Mouse (Mus musculus): ENCODE measurements around the gene Gm20388. TPM values are rescaled to one million over a fixed set of nuclear protein-coding genes. Genes with fewer than 3 reads are reported as not detected.
A peak's percentile ranks its signal among the peaks of the same experiment; 100 is the strongest.

Gm20388 gene
- polyA plus RNA-seq, 1 experiment from 2014 or later, result 8.3 TPM

DNA sequence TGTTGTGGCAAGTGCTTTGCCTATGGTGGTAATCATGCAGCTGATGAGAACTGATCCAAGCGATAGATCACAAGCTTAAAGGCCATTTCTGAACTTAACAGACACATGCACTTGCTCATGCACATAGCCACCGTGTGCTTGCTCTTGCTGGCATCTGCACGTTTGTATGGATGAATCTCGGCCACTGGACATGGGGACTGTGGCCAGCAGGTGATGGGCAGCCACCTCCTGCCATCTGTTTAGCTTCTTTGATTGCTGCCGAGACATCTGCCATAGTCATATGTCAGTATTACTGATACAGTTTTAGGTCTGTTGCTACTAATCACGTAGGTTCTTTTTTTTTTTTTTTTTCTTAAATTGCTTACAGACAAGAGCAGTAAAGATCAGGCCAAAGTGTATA lies 2484.7 kb downstream of the Gm20388 start:
- no peak for ATAC-seq (replicated peaks; ENCODE audit: low FRiP score, low TSS enrichment, low read depth)
- 89% methylated on average over 6 of the region's 6 CpGs for WGBS

DNA sequence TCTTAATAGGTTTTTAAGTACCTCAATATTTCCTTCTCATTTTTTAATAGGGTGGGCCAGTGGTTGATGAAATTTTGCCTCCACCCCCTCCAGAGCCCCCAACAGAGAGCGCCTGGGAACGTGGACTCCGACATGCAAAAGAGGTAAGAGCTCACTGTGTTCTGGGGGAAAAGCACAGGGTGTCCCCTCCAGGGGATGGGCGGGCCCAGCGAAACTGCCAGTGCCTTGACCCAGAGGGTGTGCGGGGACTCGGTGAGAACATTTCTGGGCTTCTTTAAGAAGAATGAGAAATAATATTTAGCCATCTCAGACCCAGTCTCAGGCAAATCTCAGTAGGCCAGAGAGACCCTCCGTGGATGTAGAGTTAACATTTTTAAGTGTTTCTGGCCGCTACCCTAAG lies 2487.5 kb downstream of the Gm20388 start:
- DNase-seq (ENCODE audit: low spot score) (no peak), ATAC-seq (replicated peaks; ENCODE audit: low FRiP score, low TSS enrichment, low read depth) (no peak)
- Histone ChIP-seq H3K9me3 (ENCODE audit: control insufficient read depth, low read length) (no peaks in the 10 kb centered on the region), H3K9ac (ENCODE audit: low read length) (no peak overlapping the region), H3K4me1 (replicated peaks; ENCODE audit: control insufficient read depth, insufficient read depth, low read length) (no peaks in the 10 kb centered on the region), H3K4me3 (ENCODE audit: low read depth, low read length) (no peak overlapping the region), H3K4me2 (ENCODE audit: low read length) (no peak overlapping the region), H3K27me3 (replicated peaks; ENCODE audit: control insufficient read depth, insufficient read depth, low read length) (no peaks in the 10 kb centered on the region), H3K36me3 (ENCODE audit: control insufficient read depth, insufficient read depth, low read length) (peaks cover 92% of the 10 kb centered on the region), H3K27ac (ENCODE audit: low read depth) (no peak overlapping the region)
- WGBS, result 94% methylated on average over 9 of the region's 9 CpGs

More for the DNA sequence above, 2484.7 kb downstream of the Gm20388 start:
- Histone ChIP-seq H3K27ac (ENCODE audit: low read depth) (no peak overlapping the region), H3K4me1 (replicated peaks; ENCODE audit: control insufficient read depth, insufficient read depth, low read length) (no peaks in the 10 kb centered on the region), H3K4me3 (ENCODE audit: low read depth, low read length) (no peak overlapping the region), H3K9ac (ENCODE audit: low read length) (no peak overlapping the region), H3K36me3 (ENCODE audit: control insufficient read depth, insufficient read depth, low read length) (peaks cover 88% of the 10 kb centered on the region), H3K9me3 (ENCODE audit: control insufficient read depth, low read length) (no peaks in the 10 kb centered on the region), H3K27me3 (replicated peaks; ENCODE audit: control insufficient read depth, insufficient read depth, low read length) (no peaks in the 10 kb centered on the region), H3K4me2 (ENCODE audit: low read length) (no peak overlapping the region)
- no peak for DNase-seq (ENCODE audit: low spot score)

DNA sequence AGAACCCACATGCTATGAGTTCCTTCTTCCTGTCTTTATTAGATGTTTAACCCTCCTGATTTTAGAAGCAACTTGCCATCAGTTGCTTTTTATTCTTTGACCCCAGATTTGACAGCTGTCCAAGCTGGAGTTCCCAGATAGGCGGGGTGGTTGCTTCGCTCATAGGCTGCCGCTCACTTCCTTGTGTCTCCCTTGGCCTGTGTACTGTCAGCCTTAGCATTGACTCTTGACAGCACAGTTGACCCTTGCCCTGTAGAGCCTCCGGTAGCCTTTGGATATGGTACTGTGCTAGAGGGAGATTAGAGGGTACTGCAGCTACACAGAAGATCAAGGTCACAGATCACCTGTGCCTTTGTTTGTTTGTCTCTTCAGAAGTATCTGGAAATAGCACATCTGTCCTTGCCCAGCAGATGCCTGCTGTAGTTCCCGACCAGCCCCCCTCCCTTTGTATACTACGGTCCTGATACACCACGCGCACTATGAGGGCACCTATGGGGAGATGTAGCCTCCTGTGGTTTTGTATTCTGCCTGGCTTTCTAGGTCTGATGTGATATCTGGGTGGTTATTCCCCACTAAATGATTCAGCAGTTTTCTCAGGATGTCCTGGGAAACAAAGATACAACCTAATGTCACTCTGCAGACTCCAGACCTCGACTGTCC lies 2494.6 kb downstream of the Gm20388 start:
- Histone ChIP-seq H3K4me2 (ENCODE audit: low read length) (no peak overlapping the region), H3K27ac (ENCODE audit: low read depth) (no peak overlapping the region), H3K4me1 (replicated peaks; ENCODE audit: control insufficient read depth, insufficient read depth, low read length) (no peaks in the 10 kb centered on the region), H3K27me3 (replicated peaks; ENCODE audit: control insufficient read depth, insufficient read depth, low read length) (no peaks in the 10 kb centered on the region), H3K36me3 (ENCODE audit: control insufficient read depth, insufficient read depth, low read length) (peaks cover 98% of the 10 kb centered on the region), H3K9ac (ENCODE audit: low read length) (no peak overlapping the region), H3K4me3 (ENCODE audit: low read depth, low read length) (no peak overlapping the region), H3K9me3 (ENCODE audit: control insufficient read depth, low read length) (no peaks in the 10 kb centered on the region)
- ATAC-seq (replicated peaks; ENCODE audit: low FRiP score, low TSS enrichment, low read depth), result no peak
- 83% methylated on average over 9 of the region's 9 CpGs for WGBS
- DNase-seq (ENCODE audit: low spot score), result no peak

DNA sequence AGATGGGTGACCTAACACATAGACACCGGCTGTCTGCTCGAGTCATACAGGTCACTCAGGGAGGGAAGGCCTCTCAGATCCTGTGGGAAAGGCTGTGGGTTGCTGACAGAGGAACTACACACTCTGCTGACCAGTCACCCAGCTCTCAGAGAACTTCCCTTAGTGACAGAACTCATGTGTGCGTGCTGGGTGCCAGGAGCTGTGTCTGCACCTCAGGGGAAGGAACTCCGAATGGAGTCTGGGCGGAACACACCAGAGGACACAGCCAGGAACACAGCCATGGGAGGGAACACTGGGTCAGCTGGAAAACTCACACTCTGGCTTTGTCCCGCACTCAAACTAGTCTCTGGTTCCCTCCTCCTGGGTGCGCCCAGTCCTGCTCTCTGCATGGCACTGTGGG lies 2497.0 kb downstream of the Gm20388 start:
- H3K27me3 ChIP-seq (replicated peaks; ENCODE audit: control insufficient read depth, insufficient read depth, low read length), result no peaks in the 10 kb centered on the region
- H3K36me3 ChIP-seq (ENCODE audit: control insufficient read depth, insufficient read depth, low read length), result peaks cover 98% of the 10 kb centered on the region
- 93% methylated on average over 7 of the region's 7 CpGs for WGBS
- no peak overlapping the region for H3K27ac ChIP-seq (ENCODE audit: low read depth)
- DNase-seq (ENCODE audit: low spot score) (no peak), ATAC-seq (replicated peaks; ENCODE audit: low FRiP score, low TSS enrichment, low read depth) (no peak)
- H3K4me3 ChIP-seq (ENCODE audit: low read depth, low read length), result no peak overlapping the region
- no peak overlapping the region for H3K9ac ChIP-seq (ENCODE audit: low read length)
- no peaks in the 10 kb centered on the region for H3K9me3 ChIP-seq (ENCODE audit: control insufficient read depth, low read length)
- no peaks in the 10 kb centered on the region for H3K4me1 ChIP-seq (replicated peaks; ENCODE audit: control insufficient read depth, insufficient read depth, low read length)
- H3K4me2 ChIP-seq (ENCODE audit: low read length), result no peak overlapping the region

DNA sequence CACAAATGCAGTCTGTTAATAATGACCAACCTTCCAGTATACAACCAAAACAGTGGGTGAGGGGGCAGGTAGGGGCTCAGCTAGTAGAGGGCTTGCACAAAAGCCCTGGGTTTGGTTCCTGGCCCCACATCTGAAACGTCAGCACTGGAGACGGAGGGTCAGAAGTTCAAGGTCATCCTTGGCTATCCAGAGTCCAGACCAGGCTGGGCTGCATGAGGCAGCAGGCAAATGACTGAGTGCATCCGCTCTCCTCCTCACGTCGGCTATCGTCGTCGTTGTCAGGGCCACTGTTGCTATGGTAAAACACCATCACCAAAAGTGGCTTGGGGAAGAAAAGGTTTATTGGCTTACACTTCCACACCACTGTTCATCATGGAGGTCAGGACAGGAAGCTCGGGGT lies 2503.7 kb downstream of the Gm20388 start:
- Histone ChIP-seq H3K9ac (ENCODE audit: low read length) (no peak overlapping the region), H3K36me3 (ENCODE audit: control insufficient read depth, insufficient read depth, low read length) (peaks cover 91% of the 10 kb centered on the region), H3K9me3 (ENCODE audit: control insufficient read depth, low read length) (no peaks in the 10 kb centered on the region), H3K4me2 (ENCODE audit: low read length) (no peak overlapping the region), H3K4me1 (replicated peaks; ENCODE audit: control insufficient read depth, insufficient read depth, low read length) (no peaks in the 10 kb centered on the region), H3K27me3 (replicated peaks; ENCODE audit: control insufficient read depth, insufficient read depth, low read length) (no peaks in the 10 kb centered on the region), H3K27ac (ENCODE audit: low read depth) (no peak overlapping the region), H3K4me3 (ENCODE audit: low read depth, low read length) (no peak overlapping the region)
- WGBS, result 79% methylated on average over 9 of the region's 9 CpGs
- ATAC-seq (replicated peaks; ENCODE audit: low FRiP score, low TSS enrichment, low read depth), result no peak
- no peak for DNase-seq (ENCODE audit: low spot score)

DNA sequence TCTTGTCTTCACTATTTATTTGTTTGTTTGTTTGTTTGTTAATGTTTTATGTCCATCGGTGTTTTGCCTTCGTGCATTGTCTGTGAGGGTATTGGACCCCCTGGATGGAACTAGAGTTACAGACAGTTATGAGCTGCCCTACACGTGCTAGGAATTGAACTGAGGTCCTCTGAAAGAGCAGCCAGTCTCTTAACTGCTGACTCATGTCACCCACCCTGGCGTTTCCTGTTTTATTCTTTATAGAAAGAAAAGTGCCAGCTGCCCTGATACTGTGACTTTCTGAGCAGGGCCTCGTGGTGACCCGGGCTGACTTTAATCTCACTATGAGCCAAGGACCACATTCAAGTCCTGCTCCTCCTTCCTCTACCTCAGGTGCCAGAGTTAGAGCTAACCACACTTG lies 2504.9 kb downstream of the Gm20388 start:
- WGBS, result 93% methylated on average over 6 of the region's 6 CpGs
- no peak overlapping the region for H3K27ac ChIP-seq (ENCODE audit: low read depth)

DNA sequence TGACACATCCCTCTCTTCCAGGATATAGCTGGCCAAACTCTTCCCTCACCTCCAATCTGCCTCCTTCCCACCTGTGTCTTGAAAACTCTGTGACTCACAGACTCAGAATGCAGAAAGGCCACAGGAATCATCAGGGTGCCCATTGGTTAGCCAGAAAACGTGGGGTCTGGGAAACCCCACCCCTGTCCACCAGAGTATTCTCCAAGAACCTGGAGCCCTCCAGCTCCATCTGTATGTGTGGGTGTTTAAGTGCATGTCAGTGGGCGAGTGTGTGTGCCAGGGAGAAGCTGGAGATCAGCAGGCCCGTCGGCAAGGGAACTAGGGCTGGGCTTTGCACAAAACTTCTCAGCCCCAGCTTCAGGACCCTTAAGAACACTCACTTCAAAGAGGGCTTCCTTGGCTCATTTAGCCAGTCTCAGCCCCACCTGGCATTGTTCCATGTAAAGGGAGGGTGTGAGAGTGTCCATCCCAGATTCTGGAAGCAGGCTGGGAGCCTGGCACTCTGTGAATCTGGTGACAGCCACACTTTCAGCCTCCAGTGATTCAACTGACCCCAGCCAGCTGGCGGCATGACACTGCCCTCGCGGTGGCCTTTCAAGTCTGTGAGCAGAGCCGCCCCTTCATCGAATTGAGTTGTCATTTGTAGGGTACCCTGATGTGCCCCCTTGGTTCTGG lies 2509.4 kb downstream of the Gm20388 start:
- peaks cover 34% of the 10 kb centered on the region for H3K36me3 ChIP-seq (ENCODE audit: control insufficient read depth, insufficient read depth, low read length)
- no peak for ATAC-seq (replicated peaks; ENCODE audit: low FRiP score, low TSS enrichment, low read depth)
- no peaks in the 10 kb centered on the region for H3K9me3 ChIP-seq (ENCODE audit: control insufficient read depth, low read length)
- WGBS, result 76% methylated on average over 9 of the region's 9 CpGs
- no peak for DNase-seq (ENCODE audit: low spot score)
- H3K27ac ChIP-seq (ENCODE audit: low read depth), result no peak overlapping the region
- H3K4me1 ChIP-seq (replicated peaks; ENCODE audit: control insufficient read depth, insufficient read depth, low read length), result no peaks in the 10 kb centered on the region
- H3K4me2 ChIP-seq (ENCODE audit: low read length), result no peak overlapping the region
- H3K27me3 ChIP-seq (replicated peaks; ENCODE audit: control insufficient read depth, insufficient read depth, low read length), result no peaks in the 10 kb centered on the region
- no peak overlapping the region for H3K9ac ChIP-seq (ENCODE audit: low read length)
- no peak overlapping the region for H3K4me3 ChIP-seq (ENCODE audit: low read depth, low read length)

More for the DNA sequence above, 2504.9 kb downstream of the Gm20388 start:
- no peak for DNase-seq (ENCODE audit: low spot score)
- H3K4me3 ChIP-seq (ENCODE audit: low read depth, low read length), result no peak overlapping the region
- peaks cover 79% of the 10 kb centered on the region for H3K36me3 ChIP-seq (ENCODE audit: control insufficient read depth, insufficient read depth, low read length)
- no peaks in the 10 kb centered on the region for H3K27me3 ChIP-seq (replicated peaks; ENCODE audit: control insufficient read depth, insufficient read depth, low read length)
- H3K4me2 ChIP-seq (ENCODE audit: low read length), result no peak overlapping the region
- H3K9me3 ChIP-seq (ENCODE audit: control insufficient read depth, low read length), result no peaks in the 10 kb centered on the region
- no peak overlapping the region for H3K9ac ChIP-seq (ENCODE audit: low read length)
- no peaks in the 10 kb centered on the region for H3K4me1 ChIP-seq (replicated peaks; ENCODE audit: control insufficient read depth, insufficient read depth, low read length)
- ATAC-seq (replicated peaks; ENCODE audit: low FRiP score, low TSS enrichment, low read depth), result no peak

DNA sequence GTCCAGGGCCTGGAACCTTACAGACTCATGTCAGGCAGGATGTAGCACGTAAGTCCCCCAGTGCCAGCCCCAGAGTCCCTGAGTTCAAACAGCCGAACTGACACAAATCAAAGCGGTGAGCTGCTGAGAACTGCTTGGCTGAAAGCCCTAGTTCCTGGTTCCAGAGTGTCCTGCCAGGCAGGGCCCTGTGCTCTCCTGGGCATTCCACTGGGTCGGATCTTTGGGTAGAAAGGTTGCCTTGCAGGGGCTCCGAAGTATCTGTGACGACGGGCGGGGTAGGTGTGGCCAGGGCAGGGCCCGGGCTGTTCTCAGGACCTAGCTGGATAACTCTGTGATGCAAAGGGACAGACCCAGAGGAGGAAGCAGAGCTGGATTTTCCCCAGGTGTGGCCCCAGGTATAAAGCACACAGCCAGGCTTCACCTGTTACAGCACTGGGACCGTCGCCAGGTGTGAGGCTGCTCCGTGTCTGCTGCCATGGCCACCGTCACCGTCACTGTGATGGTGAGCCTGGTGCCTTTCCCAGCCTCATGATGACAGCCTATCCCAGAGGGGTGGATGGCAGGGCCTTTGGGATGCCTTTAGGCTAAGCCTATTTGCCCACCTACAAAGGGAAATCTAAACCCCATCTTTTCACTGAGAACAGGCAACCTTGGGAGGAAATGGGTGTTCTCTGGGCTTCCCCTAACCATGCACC lies 2510.9 kb downstream of the Gm20388 start, which contains the start of gene Il17c:
Gene Il17c (plus strand): TSS at position 645 of the 695 bp plus-strand sequence.
- H3K27me3 ChIP-seq (replicated peaks; ENCODE audit: control insufficient read depth, insufficient read depth, low read length), result no peaks in the 10 kb centered on the region
- H3K27ac ChIP-seq (ENCODE audit: low read depth), result no peak within 1 kb of the TSS
- no peak within 1 kb of the TSS for H3K9ac ChIP-seq (ENCODE audit: low read length)
- H3K9me3 ChIP-seq (ENCODE audit: control insufficient read depth, low read length), result no peaks in the 10 kb centered on the region
- peaks cover 29% of the 10 kb centered on the region for H3K36me3 ChIP-seq (ENCODE audit: control insufficient read depth, insufficient read depth, low read length)
- DNase-seq (ENCODE audit: low spot score), result peak; percentile 59
- 77% methylated on average over 14 of the region's 14 CpGs for WGBS
- no peaks in the 10 kb centered on the region for H3K4me1 ChIP-seq (replicated peaks; ENCODE audit: control insufficient read depth, insufficient read depth, low read length)
- H3K4me3 ChIP-seq (ENCODE audit: low read depth, low read length), result no peak within 1 kb of the TSS
- peak; percentile 53 for ATAC-seq (replicated peaks; ENCODE audit: low FRiP score, low TSS enrichment, low read depth)
- no peak within 1 kb of the TSS for H3K4me2 ChIP-seq (ENCODE audit: low read length)
